Mouse (Mus musculus) spleen, postnatal 4 days (tissue): ENCODE results near the gene 1700023F06Rik.
"Not testable (repeated sequence)": the region's sequence is repeated elsewhere in the genome, so short reads cannot be mapped to it uniquely, and the experiment has no call there.

Experiments
- DNase-seq, 2 experiments: peaks; one replicate each; pipeline ENCODE4 v3.0.0; 2022; ENCODE audit warnings: low spot score in 2 of 2

The 1700023F06Rik gene

DNA sequence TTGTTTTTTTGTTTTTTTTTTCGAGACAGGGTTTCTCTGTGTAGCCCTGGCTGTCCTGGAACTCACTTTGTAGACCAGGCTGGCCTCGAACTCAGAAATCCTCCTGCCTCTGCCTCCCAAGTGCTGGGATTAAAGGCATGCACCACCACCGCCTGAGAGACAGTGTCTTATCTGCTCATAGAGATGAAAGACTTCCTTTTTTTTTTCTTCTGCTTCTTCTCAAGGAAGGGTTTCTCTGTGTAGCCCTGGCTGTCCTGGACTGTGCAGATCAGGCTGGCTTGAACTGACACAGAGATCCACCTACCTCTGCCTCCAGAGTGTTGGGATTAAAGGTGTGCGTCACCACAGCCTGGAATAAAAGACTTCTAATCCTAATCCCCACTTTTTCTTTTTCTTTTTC is 14.4 kb upstream of the 1700023F06Rik start:
- DNase-seq = not testable (repeated sequence)

- no peak for DNase-seq
These were observed 13.1 kb upstream of the 1700023F06Rik start for GRCm38 (mm10) chr11:103221437-103221836.

- DNase-seq = no peak
These were observed 11.6 kb upstream of the 1700023F06Rik start for GRCm38 (mm10) chr11:103219995-103220394.

- DNase-seq = no peak
These were observed 10.9 kb upstream of the 1700023F06Rik start for GRCm38 (mm10) chr11:103219259-103219658.

GRCm38 (mm10) chr11:103218517-103218901 is 10.2 kb upstream of the 1700023F06Rik start:
- no peak for DNase-seq

GRCm38 (mm10) chr11:103217790-103218516 is 9.6 kb upstream of the 1700023F06Rik start, which contains the start of gene Spata32:
Spata32 (minus strand) TSS chr11:103218432.
- DNase-seq = peak; percentile 43 to 77

GRCm38 (mm10) chr11:103215355-103215754 is 7.0 kb upstream of the 1700023F06Rik start:
- DNase-seq = no peak

- no peak for DNase-seq
These were observed 5.4 kb upstream of the 1700023F06Rik start for GRCm38 (mm10) chr11:103213712-103214111.

DNA sequence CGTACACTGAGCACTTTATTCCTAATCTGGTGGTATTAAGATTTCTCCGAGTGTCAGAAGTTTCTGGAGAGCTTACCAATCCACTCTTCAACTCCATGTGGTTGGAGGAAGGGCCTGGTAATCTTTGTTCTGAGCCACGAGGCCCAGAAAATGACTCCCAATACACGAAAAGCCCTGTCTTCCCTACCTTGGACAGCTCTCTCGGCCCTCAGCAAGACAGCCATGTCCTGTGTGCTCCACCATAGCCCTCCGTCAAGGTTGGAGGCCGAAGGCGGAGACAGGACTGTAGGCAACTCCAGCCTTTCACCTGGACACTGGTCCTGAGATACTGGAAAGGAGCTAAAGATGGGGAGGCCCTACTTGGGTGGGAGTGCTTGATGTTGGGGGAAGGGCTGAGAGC is 1.9 kb upstream of the 1700023F06Rik start:
- DNase-seq = no peak

GRCm38 (mm10) chr11:103206203-103206602 is 2.2 kb downstream of the 1700023F06Rik start:
- no peak for DNase-seq

GRCm38 (mm10) chr11:103202376-103202775 is 6.0 kb downstream of the 1700023F06Rik start:
- no peak for DNase-seq

- DNase-seq = no peak
These were observed 6.7 kb downstream of the 1700023F06Rik start for GRCm38 (mm10) chr11:103201664-103202063.

GRCm38 (mm10) chr11:103198911-103199803 is 9.2 kb downstream of the 1700023F06Rik start:
- DNase-seq = no peak

- no peak for DNase-seq
These were observed 10.0 kb downstream of the 1700023F06Rik start for GRCm38 (mm10) chr11:103198339-103198738.

DNA sequence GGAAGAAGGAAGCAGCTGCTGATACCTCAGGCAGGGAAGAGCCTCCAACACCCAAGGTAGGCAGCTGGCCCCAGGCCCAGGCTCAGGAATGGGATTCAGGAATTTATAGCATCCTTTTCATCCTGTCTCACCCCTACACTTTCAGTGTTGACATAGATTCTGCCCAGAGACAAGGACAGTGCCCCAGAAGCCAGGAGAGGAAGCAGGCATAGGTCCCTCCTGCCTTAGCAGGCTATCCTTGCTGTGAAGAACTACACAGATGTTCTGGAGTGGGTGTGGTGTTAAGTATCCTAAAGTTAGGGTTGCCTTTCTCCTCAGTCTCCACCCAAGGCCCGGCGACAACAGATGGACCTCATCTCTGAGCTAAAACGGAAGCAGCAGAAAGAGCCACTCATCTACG is 11.0 kb downstream of the 1700023F06Rik start:
- no peak for DNase-seq

DNA sequence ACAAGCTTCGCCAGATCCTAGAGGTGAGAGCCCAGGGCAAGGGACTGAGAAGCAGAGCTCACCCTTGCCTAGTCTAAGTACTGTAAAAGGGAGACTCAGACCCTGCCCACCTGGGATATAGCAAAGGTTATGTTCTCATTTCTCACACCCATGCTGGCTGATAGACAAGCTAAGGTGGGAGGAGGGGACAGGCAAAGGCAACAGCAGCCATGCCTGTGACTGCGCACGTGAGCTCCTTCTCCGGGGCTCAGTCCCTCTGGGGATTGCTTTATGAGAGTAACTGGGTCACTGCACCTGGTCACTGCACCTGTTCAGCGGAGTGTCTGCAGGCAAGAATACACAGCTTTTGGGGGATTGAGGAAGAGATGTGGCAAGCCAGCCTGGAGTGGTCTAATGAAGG is 12.7 kb downstream of the 1700023F06Rik start:
- DNase-seq = no peak

DNA sequence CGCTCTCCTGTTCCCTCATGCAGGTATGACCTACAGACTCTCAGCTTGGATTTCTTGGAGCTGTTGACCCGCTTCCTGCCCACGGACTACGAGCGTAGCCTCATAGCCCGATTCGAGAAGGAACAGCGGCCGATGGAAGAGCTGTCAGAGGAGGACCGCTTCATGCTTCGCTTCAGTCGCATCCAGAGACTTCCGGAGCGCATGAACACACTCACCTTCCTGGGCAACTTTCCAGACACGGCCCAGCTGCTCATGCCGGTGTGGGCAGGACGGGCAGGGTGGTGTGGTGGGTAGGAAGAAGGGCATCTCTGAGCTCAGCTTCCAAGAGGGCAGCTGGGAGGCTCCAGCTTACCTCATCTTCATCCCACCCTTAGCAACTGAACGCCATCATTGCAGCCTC is 13.1 kb downstream of the 1700023F06Rik start:
- no peak for DNase-seq

- DNase-seq = no peak
These were observed 14.6 kb downstream of the 1700023F06Rik start for GRCm38 (mm10) chr11:103193825-103194168.

GRCm38 (mm10) chr11:103192956-103193824 is 15.2 kb downstream of the 1700023F06Rik start:
- no peak for DNase-seq

DNA sequence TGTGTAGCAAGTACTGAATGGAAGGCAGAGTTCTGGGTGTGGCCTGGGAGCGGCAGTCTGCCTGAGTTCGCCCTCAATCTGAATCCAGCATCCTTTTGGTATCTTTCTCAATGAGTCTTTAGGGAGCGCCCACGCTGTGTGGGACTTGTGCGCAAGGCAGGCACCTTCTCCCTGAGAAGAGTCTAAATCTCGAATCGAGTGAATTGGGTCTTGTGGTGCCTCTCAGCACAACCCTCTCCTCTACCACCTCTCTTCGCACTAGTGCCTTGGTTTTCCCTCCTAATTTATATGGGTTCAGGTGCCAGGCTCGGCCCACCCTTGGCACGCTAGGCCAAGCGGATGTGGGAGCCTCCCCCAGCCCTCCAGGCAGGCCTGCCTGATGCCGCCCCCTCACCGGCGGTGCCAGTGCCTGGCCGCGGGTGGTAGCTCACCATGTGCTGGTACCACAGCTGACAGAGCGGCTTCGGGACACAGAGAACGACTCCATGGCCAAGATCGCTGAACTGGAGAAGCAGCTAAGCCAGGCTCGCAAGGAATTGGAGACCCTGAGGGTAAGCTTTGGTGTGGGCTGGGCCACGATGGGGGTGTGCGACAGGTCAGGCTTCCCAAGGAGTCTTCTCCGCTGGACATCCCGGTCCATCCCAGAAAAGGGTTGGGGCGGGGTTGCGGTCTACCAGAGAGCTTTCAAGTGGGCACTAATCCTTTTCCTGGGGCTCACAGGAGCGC is 16.0 kb downstream of the 1700023F06Rik start:
- no peak for DNase-seq

DNA sequence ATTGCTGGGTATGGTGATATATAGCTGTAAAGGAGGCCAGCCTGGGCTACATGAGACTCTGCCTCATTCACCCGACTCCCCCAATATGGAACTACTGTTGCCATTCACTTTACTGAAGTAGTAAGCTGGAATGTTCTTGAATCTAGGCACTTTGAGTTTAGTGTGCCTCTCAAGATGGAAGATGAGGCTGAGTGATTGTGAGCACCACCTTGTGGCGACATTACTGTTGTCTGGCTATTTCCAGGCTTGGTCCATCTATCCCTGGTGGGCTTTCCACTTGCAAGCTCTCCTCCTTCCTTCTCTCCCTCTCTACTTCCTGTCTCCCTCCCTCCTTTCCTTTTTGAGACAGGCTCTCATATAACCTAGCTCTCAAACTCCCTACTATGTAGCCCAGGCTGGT is 23.5 kb downstream of the 1700023F06Rik start:
- no peak for DNase-seq
